Mouse (Mus musculus): ENCODE results near the gene Cpd. TPM values are rescaled to one million over a fixed set of nuclear protein-coding genes. Genes with fewer than 3 reads are reported as not detected.
A peak's percentile ranks its signal among the peaks of the same experiment; 100 is the strongest.

Cpd gene
- polyA plus RNA-seq (2016; fragmentation: Nextera tagmentation; extraction: Ambion mirVana), result 11.9 and 12.5 TPM in 2 replicates

GRCm38 (mm10) chr11:76846878-76847222 is at the start of gene Cpd:
Cpd (minus strand) TSS chr11:76847018.
- peak within 1 kb of the TSS; percentile 98 for H3K4me2 ChIP-seq (replicated peaks)
- H3K9me3 ChIP-seq, result no peaks in the 10 kb centered on the region
- peaks cover 26% of the 10 kb centered on the region for H3K4me1 ChIP-seq
- no peaks in the 10 kb centered on the region for H3K27me3 ChIP-seq (replicated peaks)
- peak within 1 kb of the TSS; percentile 94 for H3K9ac ChIP-seq
- under 1% methylated on average over 29 of the region's 29 CpGs for WGBS
- H3K27ac ChIP-seq, result peak within 1 kb of the TSS; percentile 80
- peak within 1 kb of the TSS; percentile 94 for H3K4me3 ChIP-seq
- ATAC-seq (ENCODE audit: low FRiP score, low read depth), result peak; percentile 99
- H3K36me3 ChIP-seq, result no peaks in the 10 kb centered on the region

- Histone ChIP-seq H3K27ac (no peak overlapping the region), H3K36me3 (no peaks in the 10 kb centered on the region), H3K4me2 (replicated peaks) (no peak overlapping the region), H3K9ac (no peak overlapping the region), H3K4me3 (no peak overlapping the region), H3K4me1 (peaks cover 5% of the 10 kb centered on the region), H3K27me3 (replicated peaks) (no peaks in the 10 kb centered on the region), H3K9me3 (no peaks in the 10 kb centered on the region)
- ATAC-seq (ENCODE audit: low FRiP score, low read depth), result no peak
- WGBS, result 59% methylated on average over 6 of the region's 6 CpGs
Measured at GRCm38 (mm10) chr11:76896360-76896759, 49.5 kb upstream of the Cpd start.

GRCm38 (mm10) chr11:76894240-76894639 is 47.4 kb upstream of the Cpd start:
- no peak overlapping the region for H3K4me2 ChIP-seq (replicated peaks)
- no peak for ATAC-seq (ENCODE audit: low FRiP score, low read depth)
- H3K27me3 ChIP-seq (replicated peaks), result no peaks in the 10 kb centered on the region
- H3K9ac ChIP-seq, result no peak overlapping the region
- peaks cover 5% of the 10 kb centered on the region for H3K4me1 ChIP-seq
- no peaks in the 10 kb centered on the region for H3K9me3 ChIP-seq
- no peaks in the 10 kb centered on the region for H3K36me3 ChIP-seq
- no peak overlapping the region for H3K27ac ChIP-seq
- no peak overlapping the region for H3K4me3 ChIP-seq
- WGBS, result 40% methylated on average over 5 of the region's 5 CpGs

GRCm38 (mm10) chr11:76893570-76893969 is 46.8 kb upstream of the Cpd start:
- H3K27ac ChIP-seq, result no peak overlapping the region
- WGBS, result 5% methylated on average over 4 of the region's 4 CpGs
- H3K4me3 ChIP-seq, result no peak overlapping the region

GRCm38 (mm10) chr11:76892972-76893371 is 46.2 kb upstream of the Cpd start:
- H3K9me3 ChIP-seq, result no peaks in the 10 kb centered on the region
- no peak overlapping the region for H3K27ac ChIP-seq
- ATAC-seq (ENCODE audit: low FRiP score, low read depth), result no peak
- no peak overlapping the region for H3K9ac ChIP-seq
- no peak overlapping the region for H3K4me2 ChIP-seq (replicated peaks)
- WGBS, result 87% methylated on average over 3 of the region's 3 CpGs
- no peaks in the 10 kb centered on the region for H3K27me3 ChIP-seq (replicated peaks)
- no peaks in the 10 kb centered on the region for H3K36me3 ChIP-seq
- H3K4me3 ChIP-seq, result no peak overlapping the region
- peaks cover 5% of the 10 kb centered on the region for H3K4me1 ChIP-seq

More at GRCm38 (mm10) chr11:76893570-76893969, 46.8 kb upstream of the Cpd start:
- no peak for ATAC-seq (ENCODE audit: low FRiP score, low read depth)
- Histone ChIP-seq H3K9ac (no peak overlapping the region), H3K36me3 (no peaks in the 10 kb centered on the region), H3K4me2 (replicated peaks) (peak overlapping the region; percentile 14; the same call in 1 of the 2 replicates), H3K9me3 (no peaks in the 10 kb centered on the region), H3K27me3 (replicated peaks) (no peaks in the 10 kb centered on the region), H3K4me1 (peaks cover 5% of the 10 kb centered on the region)

- Histone ChIP-seq H3K36me3 (no peaks in the 10 kb centered on the region), H3K4me3 (no peak overlapping the region), H3K9me3 (no peaks in the 10 kb centered on the region), H3K27ac (no peak overlapping the region), H3K9ac (no peak overlapping the region), H3K4me1 (peaks cover 5% of the 10 kb centered on the region), H3K4me2 (replicated peaks) (no peak overlapping the region), H3K27me3 (replicated peaks) (no peaks in the 10 kb centered on the region)
- WGBS, result 83% methylated on average over 4 of the region's 4 CpGs
- ATAC-seq (ENCODE audit: low FRiP score, low read depth), result no peak
Measured at GRCm38 (mm10) chr11:76891738-76892349, 45.0 kb upstream of the Cpd start.

- H3K36me3 ChIP-seq, result no peaks in the 10 kb centered on the region
- no peaks in the 10 kb centered on the region for H3K9me3 ChIP-seq
- H3K9ac ChIP-seq, result no peak overlapping the region
Measured at GRCm38 (mm10) chr11:76891171-76891570, 44.4 kb upstream of the Cpd start.

GRCm38 (mm10) chr11:76889339-76890164 is 42.7 kb upstream of the Cpd start:
- no peaks in the 10 kb centered on the region for H3K9me3 ChIP-seq
- 56% methylated on average over 10 of the region's 10 CpGs for WGBS
- no peak overlapping the region for H3K4me2 ChIP-seq (replicated peaks)
- no peaks in the 10 kb centered on the region for H3K36me3 ChIP-seq
- no peak overlapping the region for H3K27ac ChIP-seq
- H3K27me3 ChIP-seq (replicated peaks), result no peaks in the 10 kb centered on the region
- H3K4me1 ChIP-seq, result peaks cover 5% of the 10 kb centered on the region
- H3K9ac ChIP-seq, result no peak overlapping the region
- ATAC-seq (ENCODE audit: low FRiP score, low read depth), result no peak
- H3K4me3 ChIP-seq, result no peak overlapping the region

More at GRCm38 (mm10) chr11:76891171-76891570, 44.4 kb upstream of the Cpd start:
- ATAC-seq (ENCODE audit: low FRiP score, low read depth), result no peak
- 93% methylated on average over 7 of the region's 7 CpGs for WGBS
- H3K4me2 ChIP-seq (replicated peaks), result no peak overlapping the region
- peaks cover 5% of the 10 kb centered on the region for H3K4me1 ChIP-seq
- no peak overlapping the region for H3K27ac ChIP-seq
- H3K27me3 ChIP-seq (replicated peaks), result no peaks in the 10 kb centered on the region
- H3K4me3 ChIP-seq, result no peak overlapping the region

- Histone ChIP-seq H3K27me3 (replicated peaks) (no peaks in the 10 kb centered on the region), H3K36me3 (no peaks in the 10 kb centered on the region), H3K9ac (no peak overlapping the region), H3K9me3 (no peaks in the 10 kb centered on the region), H3K4me2 (replicated peaks) (no peak overlapping the region), H3K27ac (no peak overlapping the region), H3K4me3 (no peak overlapping the region), H3K4me1 (no peaks in the 10 kb centered on the region)
- no peak for ATAC-seq (ENCODE audit: low FRiP score, low read depth)
- 68% methylated on average over 5 of the region's 5 CpGs for WGBS
Measured at GRCm38 (mm10) chr11:76884451-76884850, 37.6 kb upstream of the Cpd start.

- H3K4me2 ChIP-seq (replicated peaks), result no peak overlapping the region
- no peak overlapping the region for H3K9ac ChIP-seq
- no peak overlapping the region for H3K4me3 ChIP-seq
- no peaks in the 10 kb centered on the region for H3K4me1 ChIP-seq
- 82% methylated on average over 5 of the region's 5 CpGs for WGBS
- no peaks in the 10 kb centered on the region for H3K36me3 ChIP-seq
- no peaks in the 10 kb centered on the region for H3K9me3 ChIP-seq
- no peak overlapping the region for H3K27ac ChIP-seq
- no peak for ATAC-seq (ENCODE audit: low FRiP score, low read depth)
- H3K27me3 ChIP-seq (replicated peaks), result no peaks in the 10 kb centered on the region
Measured at GRCm38 (mm10) chr11:76879816-76880215, 33.0 kb upstream of the Cpd start.

GRCm38 (mm10) chr11:76874766-76875165 is 27.9 kb upstream of the Cpd start:
- no peaks in the 10 kb centered on the region for H3K9me3 ChIP-seq
- no peaks in the 10 kb centered on the region for H3K4me1 ChIP-seq
- H3K27me3 ChIP-seq (replicated peaks), result no peaks in the 10 kb centered on the region
- H3K4me3 ChIP-seq, result no peak overlapping the region
- H3K9ac ChIP-seq, result no peak overlapping the region
- no peak for ATAC-seq (ENCODE audit: low FRiP score, low read depth)
- H3K36me3 ChIP-seq, result no peaks in the 10 kb centered on the region
- no peak overlapping the region for H3K27ac ChIP-seq
- WGBS, result 75% methylated on average over 6 of the region's 6 CpGs
- H3K4me2 ChIP-seq (replicated peaks), result no peak overlapping the region

GRCm38 (mm10) chr11:76873865-76874264 is 27.0 kb upstream of the Cpd start:
- ATAC-seq (ENCODE audit: low FRiP score, low read depth), result no peak
- Histone ChIP-seq H3K36me3 (no peaks in the 10 kb centered on the region), H3K27ac (no peak overlapping the region), H3K9ac (no peak overlapping the region), H3K4me3 (no peak overlapping the region), H3K4me1 (no peaks in the 10 kb centered on the region), H3K9me3 (no peaks in the 10 kb centered on the region), H3K4me2 (replicated peaks) (no peak overlapping the region), H3K27me3 (replicated peaks) (no peaks in the 10 kb centered on the region)
- WGBS, result 90% methylated on average over 5 of the region's 5 CpGs

All from neural tube, embryonic 12.5 days (tissue).